Comparison of ENCODE assay signal across 16 mouse cellular contexts in genomic region chr5:65862217-65862927, GRCm38 (mm10).
"Had no signal": no experiment of that assay in that cellular context is flagged by ENCODE, and none has a peak within 500 bp of the region (broad histone marks: within the 10 kb centered on the region; RNA-seq: fewer than 3 reads in every experiment).

No protein-coding gene starts in this region.

- H3K9me3 ChIP-seq: limb, embryonic 12.5 days; megakaryocyte, embryonic 14.5 days; midbrain, embryonic 15.5 days; neural tube, embryonic 13.5 days had no signal

- H3K36me3 ChIP-seq: limb, embryonic 12.5 days; midbrain, embryonic 15.5 days; neural tube, embryonic 13.5 days had no signal

- H3K9ac ChIP-seq: limb, embryonic 12.5 days; liver, embryonic 14.5 days; midbrain, embryonic 15.5 days; neural tube, embryonic 13.5 days had no signal

- H3K4me3 ChIP-seq: limb, embryonic 12.5 days; midbrain, embryonic 15.5 days; neural tube, embryonic 13.5 days had no signal

- H3K4me2 ChIP-seq: limb, embryonic 12.5 days; midbrain, embryonic 11.5 days; midbrain, embryonic 15.5 days; neural tube, embryonic 13.5 days had no signal

- H3K27ac ChIP-seq: limb, embryonic 12.5 days; liver, embryonic 14.5 days; midbrain, embryonic 15.5 days; neural tube, embryonic 13.5 days; stomach, postnatal 0 days had no signal

- DNase-seq: kidney, adult 8-10 months; kidney, postnatal 25 days; liver; lung, adult 2 months; lung, postnatal 4 days; retina, postnatal 1 day; right cerebral cortex, postnatal 4 days had no signal

- ATAC-seq: intestine, postnatal 0 days; lung, postnatal 0 days; midbrain, embryonic 15.5 days had no signal

- H3K27me3 ChIP-seq: limb, embryonic 12.5 days; megakaryocyte, embryonic 14.5 days; midbrain, embryonic 15.5 days; neural tube, embryonic 13.5 days had no signal

- H3K4me1 ChIP-seq: midbrain, embryonic 15.5 days; neural tube, embryonic 13.5 days had no signal
